Mouse (Mus musculus): ENCODE data around the gene Thoc5.

DNA sequence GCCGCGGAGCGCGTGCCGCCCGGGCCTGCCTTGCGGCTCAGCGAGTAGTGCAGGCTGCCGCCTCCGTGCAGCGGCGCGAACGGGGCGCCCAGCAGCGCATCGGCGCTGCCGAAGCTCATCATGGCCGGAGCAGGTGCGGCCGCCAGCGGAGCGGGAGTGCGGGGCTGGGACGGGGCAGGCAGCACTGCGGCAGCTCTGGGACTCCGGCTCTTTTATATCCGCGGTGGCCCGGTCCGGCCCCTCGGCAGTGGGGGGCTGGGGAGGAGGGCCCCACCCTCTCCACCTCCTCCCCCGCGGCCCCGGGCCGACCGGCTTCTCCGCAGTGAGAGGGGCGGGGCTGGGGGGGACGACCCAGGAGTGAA is 52.7 kb downstream of the Thoc5 start, which contains the start of gene Nefh:
- TF ChIP-seq CTCF (IDR thresholded peaks at IDR 0.05; ENCODE audit: low read depth) (no peak), EP300 (IDR thresholded peaks at IDR 0.05; ENCODE audit: low read depth) (no peak)

Measured in liver, embryonic 14.5 days (tissue).